Mouse (Mus musculus): ENCODE results near the gene Zfp991. TPM values are rescaled to one million over a fixed set of nuclear protein-coding genes. Genes with fewer than 3 reads are reported as not detected.
"Not testable (repeated sequence)": the region's sequence is repeated elsewhere in the genome, so short reads cannot be mapped to it uniquely, and the experiment has no call there.

The Zfp991 gene
- polyA plus RNA-seq, 1 experiment from 2014 or later: 4.0 TPM

DNA sequence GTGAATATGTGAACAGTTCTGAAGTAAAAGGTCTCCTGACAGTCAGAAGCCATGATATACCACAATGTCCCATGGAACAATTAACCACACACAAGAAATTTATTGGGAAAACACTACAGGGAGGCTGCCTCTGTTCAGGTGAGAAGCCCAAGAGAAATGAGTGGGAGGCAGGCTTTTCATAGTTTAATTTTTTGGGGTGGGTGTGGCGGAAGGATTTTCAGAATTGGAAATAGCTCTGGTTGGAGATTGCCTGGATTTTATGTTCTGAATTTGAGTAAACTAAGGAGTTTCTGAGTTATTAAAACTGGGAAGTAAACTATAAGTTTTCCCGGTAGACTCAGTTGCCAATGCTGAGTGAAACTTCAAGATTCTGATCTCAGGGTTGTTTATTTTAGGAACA, 4.7 kb upstream of the Zfp991 start:
- H3K4me2 ChIP-seq; H3K9ac ChIP-seq; H3K27ac ChIP-seq; H3K36me3 ChIP-seq; ATAC-seq (ENCODE audit: borderline replicate concordance, extremely low read depth, low FRiP score, low TSS enrichment); H3K4me3 ChIP-seq; H3K27me3 ChIP-seq; H3K4me1 ChIP-seq: not testable (repeated sequence)
- H3K9me3 ChIP-seq: peaks cover 28% of the 10 kb centered on the region
- 82% methylated on average over 2 of the region's 2 CpGs for WGBS

DNA sequence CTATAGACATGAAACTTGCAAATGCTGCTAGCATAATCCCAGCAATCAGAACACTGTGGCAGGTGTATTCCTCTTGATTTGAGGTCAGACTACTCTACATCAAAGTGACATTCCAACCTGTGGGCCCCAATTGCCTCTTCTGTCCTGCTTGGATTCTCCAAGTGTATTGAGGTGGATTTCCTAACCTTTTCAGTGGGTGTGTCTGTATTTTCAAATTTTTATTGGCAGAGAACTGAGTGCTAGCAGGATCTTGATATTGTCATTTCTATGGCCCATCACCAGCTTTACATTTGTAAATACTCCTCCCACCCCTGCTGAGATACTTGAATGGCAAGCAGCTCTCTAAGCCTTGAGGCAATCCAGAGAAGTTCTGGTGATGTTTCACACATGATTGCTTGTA, 3.7 kb upstream of the Zfp991 start:
- H3K4me2 ChIP-seq; H3K4me1 ChIP-seq; H3K27me3 ChIP-seq; ATAC-seq (ENCODE audit: borderline replicate concordance, extremely low read depth, low FRiP score, low TSS enrichment); H3K9ac ChIP-seq; H3K36me3 ChIP-seq; H3K27ac ChIP-seq; H3K4me3 ChIP-seq: not testable (repeated sequence)
- H3K9me3 ChIP-seq: peaks cover 22% of the 10 kb centered on the region

DNA sequence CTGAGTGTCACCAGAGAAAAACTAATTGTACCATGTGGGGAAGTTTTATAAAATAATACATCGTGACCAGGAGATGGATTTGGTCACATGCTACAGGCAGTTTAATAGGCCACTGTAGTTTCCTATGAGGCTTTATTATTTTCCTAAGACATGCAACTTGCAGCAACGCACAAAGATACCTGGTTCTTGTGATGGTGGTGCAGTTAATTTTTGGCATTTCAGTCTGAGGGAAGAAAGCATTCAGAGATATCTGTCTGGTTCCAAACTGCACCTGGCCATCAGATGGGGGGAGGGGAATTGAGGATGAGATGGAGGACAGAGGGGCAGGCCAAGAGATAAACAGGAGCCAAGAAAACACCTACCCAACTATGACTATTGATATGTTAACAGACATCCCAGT, 1.8 kb downstream of the Zfp991 start:
- H3K36me3 ChIP-seq; H3K4me1 ChIP-seq; H3K9ac ChIP-seq; H3K27ac ChIP-seq; H3K27me3 ChIP-seq; H3K4me3 ChIP-seq; H3K4me2 ChIP-seq; H3K9me3 ChIP-seq; ATAC-seq (ENCODE audit: borderline replicate concordance, extremely low read depth, low FRiP score, low TSS enrichment): not testable (repeated sequence)
- WGBS: 48% methylated on average over 2 of the region's 2 CpGs

DNA sequence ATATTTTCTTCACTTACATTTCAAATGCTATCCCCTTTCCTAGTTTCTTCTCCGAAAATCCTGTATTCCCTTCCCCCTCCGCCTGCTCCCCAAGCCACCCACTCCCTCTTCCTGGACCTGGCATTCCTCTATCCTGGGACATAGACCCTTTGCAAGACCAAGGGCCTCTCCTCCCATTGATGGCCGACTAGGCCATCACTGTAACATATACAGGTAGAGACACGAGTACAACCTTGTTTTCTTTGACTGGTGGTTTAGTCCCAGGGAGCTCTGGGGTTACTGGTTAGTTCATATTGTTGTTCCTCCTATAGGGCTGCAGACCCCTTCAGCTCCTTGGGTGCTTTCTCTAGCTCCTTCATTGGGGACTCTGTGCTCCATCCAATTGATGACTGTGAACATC, 9.9 kb downstream of the Zfp991 start:
- not testable (repeated sequence) for H3K27ac ChIP-seq, H3K27me3 ChIP-seq, H3K4me3 ChIP-seq, H3K4me1 ChIP-seq, H3K36me3 ChIP-seq, H3K4me2 ChIP-seq, H3K9ac ChIP-seq, H3K9me3 ChIP-seq
- peak; percentile 55; the same call in 1 of the 2 replicates for ATAC-seq (ENCODE audit: borderline replicate concordance, extremely low read depth, low FRiP score, low TSS enrichment)
- WGBS: 71% methylated on average over 4 of the region's 4 CpGs

DNA sequence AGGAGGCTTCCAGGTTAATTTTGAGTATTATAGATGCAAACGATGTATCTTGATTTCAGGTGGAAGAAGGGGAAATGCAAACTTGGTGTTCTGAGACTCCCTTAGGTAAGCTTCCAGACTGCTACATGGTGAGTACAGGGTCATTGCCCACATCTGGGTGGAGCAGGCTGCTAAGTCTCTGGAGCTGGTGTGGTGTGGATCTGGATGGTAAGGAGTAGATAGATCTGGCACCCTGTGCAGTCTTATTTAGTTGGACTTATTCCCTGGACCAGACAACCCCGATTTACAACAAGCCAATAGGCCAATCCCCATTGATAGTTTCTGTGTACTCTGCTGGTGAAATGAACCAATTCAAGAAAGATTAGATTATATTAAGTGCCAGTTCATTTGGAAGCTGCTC, 33.4 kb downstream of the Zfp991 start:
- not testable (repeated sequence) for H3K36me3 ChIP-seq; H3K4me1 ChIP-seq; H3K9ac ChIP-seq; H3K9me3 ChIP-seq; H3K4me2 ChIP-seq; H3K4me3 ChIP-seq; H3K27me3 ChIP-seq; H3K27ac ChIP-seq; ATAC-seq (ENCODE audit: borderline replicate concordance, extremely low read depth, low FRiP score, low TSS enrichment)
- 88% methylated on average over 2 of the region's 2 CpGs for WGBS

DNA sequence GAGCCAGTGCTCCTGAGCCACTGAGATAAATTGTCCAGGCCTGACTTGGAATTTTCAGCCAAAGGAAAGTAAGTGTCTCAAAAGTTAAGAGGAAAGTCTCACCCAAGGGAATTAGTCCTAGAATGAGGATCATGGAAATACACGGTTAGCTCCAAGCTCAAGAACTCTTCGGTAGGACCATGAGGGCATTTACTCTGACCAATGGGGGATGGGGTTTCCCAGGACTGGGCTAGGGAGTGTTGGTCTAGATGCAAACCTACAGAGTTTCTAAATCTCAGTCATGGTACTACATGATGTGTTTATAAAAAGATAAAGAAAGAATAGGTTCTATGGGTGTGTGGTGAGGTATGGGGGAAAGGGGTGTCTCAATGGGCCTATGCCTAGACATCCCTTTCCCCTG, 38.7 kb downstream of the Zfp991 start:
- H3K27me3 ChIP-seq, H3K4me2 ChIP-seq, H3K9ac ChIP-seq, H3K27ac ChIP-seq, H3K36me3 ChIP-seq, H3K4me1 ChIP-seq, H3K9me3 ChIP-seq, H3K4me3 ChIP-seq: not testable (repeated sequence)
- WGBS: 86% methylated on average over 2 of the region's 2 CpGs
- ATAC-seq (ENCODE audit: borderline replicate concordance, extremely low read depth, low FRiP score, low TSS enrichment): 0 out of 2 replicates have a peak, but pooled peaks have one; percentile 6

DNA sequence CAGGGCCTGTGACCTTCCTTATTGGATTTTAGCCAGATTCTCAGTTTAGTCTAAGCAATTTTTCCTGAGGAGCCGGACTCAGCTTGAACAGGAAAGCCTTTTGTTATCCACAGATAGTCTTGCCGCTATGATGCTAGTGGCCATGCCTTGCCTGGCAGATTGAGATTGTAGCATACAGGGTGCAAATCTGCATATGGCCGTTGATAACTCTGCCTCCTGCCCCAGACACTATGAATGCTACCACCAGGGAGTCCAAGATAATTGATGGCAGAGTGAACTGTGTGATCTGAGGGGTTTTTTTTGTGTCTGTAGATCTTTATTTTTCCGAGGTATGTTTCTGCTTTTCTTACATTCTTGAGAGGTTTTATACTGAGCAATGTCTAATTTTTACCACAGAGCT, 39.7 kb downstream of the Zfp991 start:
- not testable (repeated sequence) for H3K4me3 ChIP-seq; ATAC-seq (ENCODE audit: borderline replicate concordance, extremely low read depth, low FRiP score, low TSS enrichment); H3K9me3 ChIP-seq; H3K4me2 ChIP-seq; H3K9ac ChIP-seq; H3K36me3 ChIP-seq; H3K27ac ChIP-seq; H3K4me1 ChIP-seq; H3K27me3 ChIP-seq
- WGBS: 67% methylated on average over 1 of the region's 4 CpGs

DNA sequence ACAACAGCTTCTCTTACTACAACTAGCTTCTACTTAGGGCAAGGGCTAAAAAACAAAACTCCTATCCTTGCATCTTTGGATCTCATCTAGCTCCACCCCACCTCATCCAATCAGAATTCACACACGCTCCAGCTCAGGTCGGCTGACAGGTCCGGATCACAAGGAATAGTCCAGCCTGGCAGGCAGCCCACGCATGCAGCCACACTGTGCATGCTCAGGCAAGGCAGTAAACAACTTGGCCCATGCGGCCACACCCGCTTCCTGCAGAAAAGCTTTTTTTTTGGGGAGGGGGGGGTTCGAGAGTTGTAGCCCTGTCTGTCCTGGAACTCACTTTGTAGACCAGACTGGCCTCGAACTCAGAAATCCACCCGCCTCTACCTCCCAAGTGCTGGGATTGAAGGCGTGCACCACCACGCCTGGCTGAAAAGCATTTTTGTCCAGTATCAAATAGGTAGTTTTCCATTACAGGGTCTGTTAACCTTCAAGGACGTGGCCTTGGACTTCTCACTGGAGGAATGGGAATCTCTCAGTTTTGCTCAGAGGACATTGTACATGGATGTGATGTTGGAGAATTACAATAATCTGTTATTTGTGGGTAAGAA, 44.5 kb downstream of the Zfp991 start:
- not testable (repeated sequence) for H3K4me3 ChIP-seq, H3K36me3 ChIP-seq, H3K27me3 ChIP-seq, H3K9ac ChIP-seq, H3K9me3 ChIP-seq, H3K4me2 ChIP-seq, H3K27ac ChIP-seq, H3K4me1 ChIP-seq
- peak; percentile 35; the same call in 1 of the 2 replicates for ATAC-seq (ENCODE audit: borderline replicate concordance, extremely low read depth, low FRiP score, low TSS enrichment)
- WGBS: 89% methylated on average over 11 of the region's 12 CpGs

DNA sequence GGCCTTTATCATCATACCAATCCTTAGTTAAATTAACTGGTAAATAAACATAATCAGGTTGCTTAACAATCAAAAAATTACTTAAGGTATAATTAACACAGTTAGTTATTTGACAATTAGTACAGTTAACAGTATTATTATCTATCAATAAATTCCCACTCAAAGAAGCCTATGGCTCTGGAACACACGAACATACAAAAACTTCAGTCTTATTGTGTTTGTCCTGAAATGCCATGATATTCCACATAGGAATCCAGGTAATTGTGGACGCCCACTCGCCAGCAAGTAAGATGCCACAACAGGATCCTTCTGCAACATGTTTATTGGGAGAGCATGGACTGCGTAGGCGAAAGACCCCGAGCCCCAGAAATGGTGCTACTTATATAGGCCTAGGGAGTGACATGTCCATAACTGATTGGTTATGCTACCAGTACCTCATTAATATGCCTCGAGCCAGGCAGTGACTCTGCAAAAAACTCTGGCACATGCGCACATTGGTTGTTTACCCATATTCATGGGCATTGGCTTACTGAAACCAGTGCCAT, 49.4 kb downstream of the Zfp991 start:
- H3K27me3 ChIP-seq; ATAC-seq (ENCODE audit: borderline replicate concordance, extremely low read depth, low FRiP score, low TSS enrichment); H3K4me3 ChIP-seq; H3K4me1 ChIP-seq; H3K9me3 ChIP-seq; H3K27ac ChIP-seq; H3K4me2 ChIP-seq; H3K9ac ChIP-seq; H3K36me3 ChIP-seq: not testable (repeated sequence)
- WGBS: 92% methylated on average over 8 of the region's 8 CpGs

DNA sequence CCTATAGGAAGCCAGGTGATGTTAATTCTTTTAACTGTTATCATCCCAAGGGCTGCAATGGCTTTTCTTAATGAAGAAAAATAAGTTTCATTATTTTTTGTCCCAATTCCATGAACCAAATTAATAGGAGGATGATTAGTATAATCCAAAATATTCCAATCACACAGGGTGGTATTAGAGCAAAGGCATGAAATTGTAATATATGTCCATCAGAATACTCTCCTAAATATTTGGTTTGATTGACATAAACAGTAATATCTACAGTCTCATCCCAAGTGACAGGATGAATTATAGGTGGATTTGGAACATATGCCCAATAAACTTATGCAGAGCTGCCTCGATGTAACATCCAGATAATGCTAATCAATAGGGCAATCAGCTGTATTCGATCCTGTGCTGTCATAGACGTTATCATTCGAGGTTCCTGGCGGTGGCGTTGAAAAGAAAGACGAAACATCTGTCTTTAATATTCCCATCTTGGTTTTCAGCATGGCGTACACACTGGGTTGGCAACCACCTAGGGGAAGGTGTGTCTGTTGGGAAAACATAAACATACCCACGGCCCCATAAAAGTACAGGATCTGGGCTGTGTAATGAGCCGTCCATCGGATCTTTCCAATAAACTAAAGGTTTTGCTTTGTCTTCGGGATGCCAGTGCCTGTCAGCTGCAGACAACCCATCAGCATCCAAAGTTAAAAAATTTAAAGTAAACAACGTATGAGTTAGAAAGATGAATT, 50.3 kb downstream of the Zfp991 start:
- H3K4me2 ChIP-seq; H3K36me3 ChIP-seq; H3K9ac ChIP-seq; H3K27ac ChIP-seq; H3K9me3 ChIP-seq; H3K4me3 ChIP-seq; ATAC-seq (ENCODE audit: borderline replicate concordance, extremely low read depth, low FRiP score, low TSS enrichment); H3K27me3 ChIP-seq; H3K4me1 ChIP-seq: not testable (repeated sequence)
- WGBS: no CpG with 5 or more reads among the region's 13 CpGs

DNA sequence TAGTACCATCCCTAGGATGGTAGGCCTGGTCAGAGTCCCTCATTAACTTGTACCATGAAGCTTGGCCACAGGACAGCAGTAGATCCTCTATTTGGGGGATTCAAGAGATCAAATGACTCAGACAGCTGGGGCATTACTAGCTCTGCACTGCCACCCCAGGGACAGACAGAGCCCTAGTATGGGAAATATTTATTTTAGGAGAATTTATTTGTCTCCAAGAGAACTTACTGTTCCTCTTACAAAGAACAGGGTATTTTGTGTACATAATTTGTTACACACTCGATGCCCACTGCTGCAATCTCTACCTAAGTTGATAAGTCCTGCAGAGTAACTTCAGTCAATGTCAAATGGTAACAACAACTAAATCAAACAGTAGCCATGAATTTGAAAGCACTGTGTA, 55.0 kb downstream of the Zfp991 start:
- not testable (repeated sequence) for H3K36me3 ChIP-seq, H3K4me3 ChIP-seq, H3K27ac ChIP-seq, H3K4me1 ChIP-seq, H3K27me3 ChIP-seq, H3K9me3 ChIP-seq, H3K4me2 ChIP-seq, H3K9ac ChIP-seq
- whole genome bisulfite sequencing: 83% methylated on average over 1 of the region's 1 CpGs
- peak; percentile 53; the same call in 1 of the 2 replicates for ATAC-seq (ENCODE audit: borderline replicate concordance, extremely low read depth, low FRiP score, low TSS enrichment)

DNA sequence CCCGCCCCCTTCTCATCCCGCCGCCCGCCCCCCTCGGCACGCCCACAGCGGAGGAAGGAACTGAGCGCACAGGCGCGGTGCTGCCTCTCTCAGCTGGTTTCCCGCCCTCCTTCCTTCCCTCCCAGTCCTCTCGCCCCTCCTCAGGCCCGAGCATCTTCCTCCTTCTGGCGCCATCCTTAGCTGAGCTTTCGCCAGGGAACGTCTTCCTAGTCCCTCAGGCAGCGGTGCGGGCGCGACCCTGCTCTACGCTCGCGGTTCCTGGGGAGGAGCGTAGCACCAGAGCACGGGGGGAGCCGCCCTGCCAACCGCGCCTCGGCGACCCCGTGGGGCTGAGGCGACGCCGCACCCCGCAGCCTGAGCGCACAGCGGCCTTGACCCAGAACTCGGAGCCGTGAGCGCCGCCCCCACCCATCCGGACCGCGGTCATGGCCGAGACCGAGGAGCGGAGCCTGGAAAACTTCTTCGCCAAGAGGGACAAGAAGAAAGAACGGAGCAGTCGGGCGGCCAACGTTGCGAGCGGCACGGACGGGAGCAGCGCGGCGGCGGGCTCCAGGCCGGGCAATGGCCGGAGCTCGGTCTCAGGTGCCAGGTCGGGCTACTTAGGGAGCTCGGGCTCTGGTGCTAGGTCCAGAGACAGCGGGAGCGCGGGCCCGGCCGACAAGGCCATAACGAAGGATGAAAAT, 55.6 kb downstream of the Zfp991 start:
- not testable (repeated sequence) for H3K4me2 ChIP-seq, H3K27ac ChIP-seq, H3K27me3 ChIP-seq, H3K4me3 ChIP-seq, H3K9ac ChIP-seq, H3K9me3 ChIP-seq, H3K4me1 ChIP-seq, H3K36me3 ChIP-seq
- 58% methylated on average over 69 of the region's 71 CpGs for WGBS
- ATAC-seq (ENCODE audit: borderline replicate concordance, extremely low read depth, low FRiP score, low TSS enrichment): peak; percentile 84
